Mouse (Mus musculus) urinary bladder, adult 2 months (tissue): ENCODE measurements around the gene Scand1. TPM values are rescaled to one million over a fixed set of nuclear protein-coding genes. Genes with fewer than 3 reads are reported as not detected.
A peak's percentile ranks its signal among the peaks of the same experiment; 100 is the strongest.

Experiments
- DNase-seq: peaks from one replicate; pipeline ENCODE4 v3.0.0; 2022; ENCODE audit warnings: low spot score
- polyA plus RNA-seq: library from polyadenylated mRNA; depleted of rRNA; stranded (reverse); fragments of >200 nt; gene quantifications from 2 replicates; pipeline ENCODE4 v1.2.3, GENCODE M21; 2012; rRNA removed

Gene Scand1
- polyA plus RNA-seq = 71.0 and 72.5 TPM in 2 replicates

DNA sequence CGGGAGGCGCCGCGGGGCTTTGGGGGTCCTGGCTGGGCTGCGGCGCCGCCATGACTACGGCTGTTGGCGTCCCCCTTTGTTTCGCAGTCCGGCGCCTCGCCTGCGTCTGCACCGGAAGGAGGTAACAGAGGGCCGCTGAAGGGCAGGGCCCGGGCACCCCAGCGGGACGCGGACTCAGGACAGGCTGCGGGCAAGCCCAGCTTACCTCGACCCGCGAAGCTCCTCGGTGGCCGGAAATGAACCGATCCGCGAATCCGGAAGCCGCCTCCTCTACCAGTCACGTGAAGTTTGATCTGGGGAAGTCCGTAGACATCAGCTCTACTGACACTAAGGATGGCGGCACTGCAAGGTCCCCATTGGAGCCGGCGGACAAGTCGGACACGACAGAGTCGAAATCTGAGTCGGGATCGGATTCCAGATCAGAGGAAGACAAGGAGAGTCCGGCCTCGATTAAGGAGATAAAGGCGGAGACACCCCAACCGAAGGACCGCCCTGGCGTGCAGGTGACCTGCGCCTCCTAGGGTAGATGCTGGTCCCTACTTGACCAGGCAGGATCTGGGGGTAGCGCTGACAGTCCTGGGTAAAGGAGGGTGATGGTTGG is at the start of gene Scand1, which contains the start of gene Cnbd2:
Gene Scand1 (minus strand): TSS at position 408 of the 601 bp plus-strand sequence.
Gene Cnbd2 (plus strand): TSS at position 3 of the 601 bp plus-strand sequence.
- peak; percentile 73 for DNase-seq

DNA sequence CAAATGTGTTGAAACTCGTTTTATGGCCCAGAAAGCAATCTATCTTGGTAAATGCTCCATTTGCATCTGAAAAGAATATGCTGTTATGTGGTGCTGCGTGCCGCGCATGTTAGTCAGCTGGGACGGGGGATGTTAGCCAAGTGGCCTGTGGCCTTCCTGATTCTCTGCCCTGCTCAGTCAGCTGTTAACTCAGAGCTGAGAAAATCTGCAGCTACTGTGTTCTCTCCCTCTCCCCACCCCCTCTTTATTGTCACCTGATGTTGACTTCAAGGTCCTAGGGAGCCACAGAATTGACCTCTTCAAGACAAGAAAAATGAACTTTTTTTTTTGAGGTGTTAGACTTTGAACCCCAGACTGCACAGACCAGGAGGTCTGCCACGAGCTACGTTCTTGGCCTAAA is 43.5 kb upstream of the Scand1 start:
- no peak for DNase-seq

DNA sequence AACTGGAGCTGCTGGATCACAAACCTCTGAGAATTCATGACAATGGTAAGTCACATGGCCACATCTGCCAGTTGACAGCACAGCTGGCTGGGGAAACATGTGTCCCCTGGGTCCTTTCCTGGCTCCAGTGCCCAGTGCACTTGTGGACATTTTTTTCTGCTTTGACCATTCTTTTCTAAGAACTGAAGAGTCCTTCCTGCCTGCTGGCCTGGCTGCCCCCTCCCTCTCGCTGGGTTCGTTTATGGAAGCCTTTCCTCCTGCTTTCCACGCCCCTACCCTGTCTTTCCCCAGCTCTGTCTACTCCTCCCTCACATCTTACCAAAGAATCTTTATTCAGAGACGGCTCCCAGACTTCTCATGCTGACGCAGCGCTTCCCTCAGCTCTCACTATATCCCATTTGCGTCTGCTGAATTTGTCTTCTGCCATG is 40.8 kb upstream of the Scand1 start:
- no peak for DNase-seq

DNA sequence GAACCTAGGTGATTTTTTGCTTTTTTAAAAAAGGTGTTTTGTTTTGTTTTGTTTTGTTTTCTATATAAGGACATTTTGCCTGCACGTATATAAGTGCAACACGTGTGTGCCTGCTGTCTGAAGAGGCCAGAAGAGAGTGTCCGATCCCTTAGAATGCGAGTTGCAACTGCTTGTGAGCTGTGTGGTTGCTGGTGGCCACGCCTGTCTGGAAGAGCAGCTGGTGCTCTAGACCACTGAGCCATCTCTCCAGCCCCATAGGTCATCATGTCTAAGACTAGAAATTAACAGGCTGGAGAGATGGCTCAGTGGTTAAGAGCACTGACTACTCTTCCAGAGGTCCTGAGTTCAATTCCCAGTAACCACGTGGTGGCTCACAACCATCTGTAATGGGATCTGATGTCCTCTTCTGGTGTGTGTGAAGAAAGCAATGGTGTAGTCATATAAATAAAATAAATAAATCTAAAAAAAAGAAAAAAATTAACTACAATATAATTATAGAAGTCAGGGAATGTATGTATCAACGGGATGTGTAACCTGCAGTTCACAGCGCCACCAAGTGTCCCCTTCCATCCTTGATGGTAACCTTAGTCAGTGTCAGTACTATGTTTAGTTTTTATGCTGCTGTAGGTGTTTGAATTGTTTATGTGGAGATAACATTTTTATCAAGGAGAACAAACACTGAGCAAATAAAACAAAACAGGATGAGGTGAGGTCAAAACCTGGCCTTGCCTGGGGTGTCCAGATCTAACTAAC is 40.1 kb upstream of the Scand1 start:
- DNase-seq = no peak

DNA sequence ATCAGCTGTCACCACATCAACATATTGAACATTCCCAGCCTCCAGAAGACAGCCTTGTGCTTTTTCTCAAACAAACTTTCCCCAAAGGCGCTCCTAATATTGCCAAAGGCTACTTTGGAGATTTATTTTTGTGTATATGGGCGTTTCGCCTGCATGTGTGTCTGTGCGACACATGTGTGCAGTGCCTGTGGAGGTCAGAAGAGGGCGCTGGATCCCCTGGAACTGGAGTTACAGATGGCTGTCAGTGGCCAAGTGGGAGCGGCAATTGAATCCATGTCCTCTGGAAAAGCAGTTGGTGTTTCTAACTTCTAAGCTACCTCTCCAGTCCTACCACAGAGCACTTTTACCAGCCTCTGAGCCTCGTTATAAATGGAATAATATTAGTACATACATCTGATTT is 38.7 kb upstream of the Scand1 start:
- no peak for DNase-seq

DNA sequence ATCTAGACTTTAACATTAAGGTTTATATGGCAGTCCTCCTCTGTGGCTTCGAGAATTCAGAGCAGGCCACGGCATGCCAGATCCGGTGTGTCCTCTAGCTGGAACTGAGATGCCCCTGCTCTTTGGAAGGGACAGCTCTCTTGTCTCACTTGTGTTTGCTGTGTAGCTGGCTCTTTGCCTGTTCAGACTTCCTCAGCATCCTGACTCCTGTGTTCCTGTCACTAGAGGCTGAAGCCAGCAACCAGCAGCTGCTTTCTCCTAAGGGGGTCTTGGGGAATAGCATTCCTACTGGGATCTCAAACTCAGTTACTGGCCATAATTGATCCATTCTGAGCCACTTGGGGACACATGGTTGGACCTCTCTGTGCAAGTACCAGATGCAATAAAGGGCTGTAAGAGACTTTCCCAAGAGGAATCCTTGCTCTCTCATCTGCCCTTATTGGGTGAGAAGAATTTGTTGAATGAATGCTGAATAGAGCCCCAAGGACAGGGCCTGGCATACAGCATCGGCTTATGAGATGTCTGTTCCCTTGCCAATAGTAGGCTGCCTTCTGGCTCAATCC is 36.9 kb upstream of the Scand1 start:
- DNase-seq = no peak

DNA sequence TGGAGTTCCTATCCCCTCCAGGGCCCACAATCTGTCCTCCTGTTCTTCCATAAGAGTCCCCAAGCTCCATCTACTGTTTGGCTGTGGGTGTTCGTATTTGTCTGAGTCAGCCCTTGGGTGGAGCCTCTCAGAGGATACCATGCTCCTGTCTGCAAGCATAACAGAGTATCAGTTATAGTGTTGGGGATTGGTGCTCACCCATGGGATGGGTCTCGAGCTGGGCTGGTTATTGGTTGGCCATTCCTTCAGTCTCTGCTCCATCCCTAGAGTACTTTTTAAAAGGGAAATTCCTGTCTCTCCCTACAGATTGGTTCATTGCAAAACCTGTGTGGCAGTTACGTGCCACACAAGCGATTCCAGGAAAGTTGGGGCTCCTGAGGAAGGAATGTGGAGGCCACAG is 36.3 kb upstream of the Scand1 start:
- no peak for DNase-seq

DNA sequence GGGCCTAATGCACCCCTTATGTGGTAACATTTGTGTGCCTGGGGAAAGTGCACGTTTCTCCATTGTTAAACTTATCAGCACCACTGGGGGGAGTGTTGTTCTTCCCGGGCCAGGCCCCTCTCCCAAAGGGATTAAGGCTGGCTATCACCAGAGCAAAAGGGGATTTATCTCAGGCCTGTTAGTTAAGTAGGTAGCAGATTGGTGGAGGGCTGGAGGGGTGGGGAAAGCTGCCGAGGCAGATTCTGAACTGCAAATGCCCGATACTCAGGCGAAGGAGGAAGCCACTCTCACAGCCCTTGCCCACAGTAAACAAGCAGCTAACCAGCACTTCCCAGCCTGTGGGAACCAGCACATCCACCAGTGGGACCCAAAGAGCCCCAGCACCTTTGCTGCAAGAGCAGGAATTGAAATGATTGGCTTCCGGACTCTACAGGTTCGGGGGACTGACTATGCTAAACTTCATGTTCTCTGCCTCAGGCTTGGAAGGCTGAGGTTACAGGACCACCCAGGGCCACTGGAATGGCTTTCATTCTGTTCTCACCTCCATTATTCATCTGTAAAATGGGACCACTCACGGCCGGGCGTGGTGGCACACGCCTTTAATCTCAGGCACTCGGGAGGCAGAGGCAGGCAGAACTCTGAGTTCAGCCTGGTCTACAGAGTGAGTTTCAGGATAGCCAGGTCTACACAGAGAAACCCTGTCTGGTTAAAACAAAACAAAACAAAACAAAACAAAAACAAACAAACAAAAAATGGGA is 32.5 kb upstream of the Scand1 start:
- no peak for DNase-seq

DNA sequence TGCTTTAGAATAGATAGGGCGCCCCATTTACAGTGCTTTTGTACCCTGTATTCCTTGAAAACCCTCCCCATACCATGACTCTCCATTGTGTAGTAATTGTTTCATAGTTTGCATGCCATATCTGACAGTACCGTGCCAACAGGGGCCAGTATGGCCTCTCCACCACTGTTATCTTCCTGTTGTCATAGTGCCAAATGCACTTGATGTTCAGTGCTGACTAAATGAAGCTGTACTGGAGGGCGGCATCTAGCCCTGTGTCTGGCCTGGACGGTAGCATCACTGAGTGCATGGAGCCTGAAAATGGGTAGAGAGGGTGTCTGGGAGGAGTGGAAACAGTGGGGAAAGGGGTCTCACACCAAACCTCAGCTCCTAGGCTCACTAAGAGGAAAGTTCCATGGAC is 27.6 kb upstream of the Scand1 start:
- DNase-seq = no peak

DNA sequence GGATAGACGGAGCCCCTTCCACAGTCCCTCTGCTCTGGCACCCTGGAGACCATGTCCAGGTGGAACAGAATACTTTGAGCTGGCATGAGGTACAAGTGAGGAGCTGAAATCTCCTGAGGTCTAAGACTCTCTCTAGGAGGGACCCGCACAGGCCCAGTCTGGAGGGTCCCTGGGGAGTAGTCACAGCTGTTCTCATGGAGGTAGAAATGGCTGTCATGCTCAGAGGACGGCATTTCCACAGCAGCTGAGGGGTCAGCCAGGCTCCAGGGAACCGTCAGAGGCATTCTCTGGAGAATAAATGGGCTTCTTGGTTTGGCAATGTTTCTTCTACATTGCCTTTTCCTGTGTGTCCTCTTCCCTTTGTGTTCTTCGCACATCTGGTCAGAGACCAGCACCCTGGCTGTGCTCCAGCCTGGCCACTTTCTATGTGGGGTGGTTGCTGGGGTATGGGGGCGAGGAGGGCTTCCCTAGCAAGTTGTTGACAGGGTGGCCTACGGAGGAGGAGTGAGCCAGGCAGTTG is 19.0 kb upstream of the Scand1 start:
- no peak for DNase-seq

DNA sequence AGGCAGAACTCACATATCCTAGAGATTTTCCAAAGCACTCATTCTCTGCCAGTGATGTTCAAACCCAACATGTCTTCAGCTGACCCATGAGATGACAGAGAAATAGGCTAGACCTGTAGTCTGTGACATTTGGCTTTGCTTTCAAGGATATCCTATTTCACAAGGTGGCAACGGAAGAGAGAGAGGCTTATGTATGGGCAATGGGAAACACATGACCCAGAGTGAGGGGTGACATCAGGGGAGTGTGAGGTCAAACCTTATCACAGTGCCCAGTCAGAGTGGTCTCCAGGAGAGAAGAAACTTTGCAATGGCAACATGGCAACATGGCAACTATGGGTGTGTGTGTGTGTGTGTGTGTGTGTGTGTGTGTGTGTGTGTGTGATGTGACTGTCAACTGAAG is 18.2 kb upstream of the Scand1 start:
- no peak for DNase-seq

DNA sequence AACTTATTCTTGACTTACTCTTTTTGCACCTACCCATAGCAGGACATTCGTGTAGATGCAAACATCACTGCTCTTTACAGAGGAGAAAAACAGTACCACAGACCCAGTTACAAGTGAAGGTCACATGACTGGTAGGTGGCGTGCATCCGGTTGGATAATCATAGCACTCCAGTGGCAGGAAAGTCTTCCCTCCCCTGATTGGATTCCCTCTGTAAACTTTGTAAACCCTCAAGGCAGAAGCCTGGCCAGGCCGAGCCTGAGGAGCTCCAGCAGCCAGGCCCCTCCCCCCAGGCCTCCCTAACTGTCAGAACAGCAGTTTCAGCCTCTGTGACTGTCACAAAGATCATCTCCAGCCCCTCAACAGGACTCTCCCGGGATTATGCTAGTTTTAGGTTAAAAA is 12.2 kb upstream of the Scand1 start:
- DNase-seq = no peak

DNA sequence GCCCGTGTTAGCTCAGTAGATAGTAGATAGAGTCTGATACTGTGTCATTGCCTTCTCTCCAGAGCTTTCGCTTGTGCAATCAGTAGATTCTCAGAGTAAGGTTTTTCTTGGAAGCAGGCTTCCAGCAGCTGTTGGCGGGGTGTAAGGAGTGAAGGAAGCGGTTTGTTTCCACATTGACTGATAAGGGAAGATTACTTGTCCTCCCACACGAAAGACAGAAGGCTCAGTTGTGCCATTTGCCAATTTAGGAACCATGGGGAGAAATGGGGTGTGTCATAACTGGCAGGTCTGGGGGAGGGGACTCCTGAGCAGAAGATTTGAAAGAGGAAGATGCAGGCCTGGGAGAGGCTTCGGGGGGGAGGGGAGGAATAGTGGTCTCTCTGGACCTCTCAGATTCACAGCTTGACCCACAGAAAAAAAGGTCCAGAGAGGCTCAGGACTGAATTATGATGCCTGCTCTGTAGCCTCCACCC is 11.6 kb upstream of the Scand1 start:
- DNase-seq = no peak

DNA sequence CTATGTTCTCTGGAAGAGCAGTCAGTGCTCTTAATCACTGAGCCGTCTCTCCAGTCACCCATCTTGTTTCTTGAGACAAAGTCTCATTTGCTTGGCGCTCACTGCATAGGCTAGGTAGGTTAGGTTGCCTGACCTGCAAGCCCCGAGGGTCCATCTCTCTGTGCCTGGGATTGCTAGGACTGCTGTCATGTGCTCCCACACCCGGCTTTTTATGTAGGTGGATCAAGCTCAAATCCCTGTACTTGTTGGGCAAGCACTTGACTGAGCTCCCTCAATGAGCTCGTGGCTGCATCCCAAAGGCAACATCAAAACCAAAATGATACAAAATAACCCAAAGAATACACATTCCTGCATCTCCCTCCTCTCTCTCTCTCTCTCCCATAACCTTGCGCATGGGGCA is 9.0 kb upstream of the Scand1 start:
- DNase-seq = no peak

DNA sequence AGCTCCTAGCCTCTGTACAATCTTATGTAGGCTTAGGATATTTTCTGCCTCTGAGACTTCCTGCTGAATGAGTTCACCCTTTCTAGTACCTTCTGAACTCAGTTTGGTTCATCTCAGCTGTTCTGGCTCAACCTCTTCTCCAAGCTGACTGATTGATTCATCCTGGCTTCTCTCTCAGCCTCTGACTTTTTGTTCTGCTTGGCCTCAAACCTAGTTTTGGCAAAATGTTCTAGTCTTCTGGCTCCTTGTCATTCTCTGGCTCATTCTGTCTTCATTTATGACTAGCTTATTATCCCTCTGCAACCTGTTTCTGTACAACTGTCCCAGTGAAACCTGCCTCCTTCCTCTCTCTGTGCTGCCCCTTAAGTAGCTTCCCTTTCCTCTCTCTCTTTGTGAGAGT is 6.0 kb upstream of the Scand1 start:
- no peak for DNase-seq

DNA sequence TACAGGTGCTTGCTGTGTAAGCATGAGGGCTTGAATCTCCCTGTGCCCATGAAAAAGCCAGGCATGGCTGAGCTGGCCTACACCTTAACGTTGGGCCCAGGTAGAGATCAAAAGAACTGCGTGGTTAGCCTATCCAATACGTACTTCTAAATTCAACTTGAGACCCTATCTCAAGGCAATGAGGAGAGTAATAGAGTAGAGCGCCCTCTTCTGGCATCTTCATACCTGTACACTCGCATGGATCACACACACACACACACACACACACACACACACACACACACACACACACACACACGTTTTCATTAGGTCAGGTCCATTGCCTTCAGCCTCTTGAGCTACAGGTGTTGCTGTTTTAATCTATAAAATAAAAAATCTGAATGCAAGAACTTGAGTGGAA is 2.3 kb upstream of the Scand1 start:
- no peak for DNase-seq

DNA sequence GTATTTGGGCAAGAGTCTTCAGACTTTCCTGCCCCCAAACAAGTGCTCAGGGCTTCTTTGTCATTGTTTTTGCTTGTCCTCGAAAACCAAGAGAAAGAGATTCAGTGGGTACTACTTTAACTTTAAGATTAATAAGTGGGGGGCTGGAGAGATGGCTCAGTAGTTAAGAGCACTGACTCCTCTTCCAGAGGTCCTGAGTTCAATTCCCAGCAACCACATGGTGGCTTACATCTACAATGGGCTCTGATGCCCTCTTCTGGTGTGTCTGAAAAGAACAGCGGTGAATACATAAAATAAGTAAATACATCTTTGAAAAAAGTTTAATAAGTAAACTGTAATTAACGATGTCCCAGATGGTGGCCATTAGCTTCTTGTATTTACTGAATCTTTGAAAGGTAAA is 649 bp upstream of the Scand1 start:
- no peak for DNase-seq

DNA sequence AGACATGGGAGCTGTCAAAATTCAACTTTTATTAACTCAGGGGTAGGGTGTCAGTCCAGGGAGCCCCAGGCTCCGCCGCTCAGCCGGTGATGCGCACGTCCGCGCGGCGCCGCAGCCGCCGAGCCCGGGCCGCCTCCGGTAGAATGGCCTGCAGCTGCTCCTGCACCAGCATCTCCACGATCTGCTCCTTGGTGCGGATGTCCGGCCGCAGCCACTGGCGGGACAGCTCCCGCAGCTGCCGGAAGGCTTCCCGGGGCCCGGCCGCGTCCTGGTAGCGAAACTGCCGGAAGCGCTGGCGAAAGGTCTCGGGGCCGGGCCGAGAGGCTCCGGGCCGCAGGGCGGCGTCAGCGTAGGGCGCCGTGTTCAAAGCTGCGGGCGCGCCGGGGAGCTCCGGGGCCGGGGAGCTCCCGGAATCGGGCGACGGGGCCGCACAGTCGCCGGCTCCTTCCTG is 638 bp downstream of the Scand1 start:
- DNase-seq = peak; percentile 70

DNA sequence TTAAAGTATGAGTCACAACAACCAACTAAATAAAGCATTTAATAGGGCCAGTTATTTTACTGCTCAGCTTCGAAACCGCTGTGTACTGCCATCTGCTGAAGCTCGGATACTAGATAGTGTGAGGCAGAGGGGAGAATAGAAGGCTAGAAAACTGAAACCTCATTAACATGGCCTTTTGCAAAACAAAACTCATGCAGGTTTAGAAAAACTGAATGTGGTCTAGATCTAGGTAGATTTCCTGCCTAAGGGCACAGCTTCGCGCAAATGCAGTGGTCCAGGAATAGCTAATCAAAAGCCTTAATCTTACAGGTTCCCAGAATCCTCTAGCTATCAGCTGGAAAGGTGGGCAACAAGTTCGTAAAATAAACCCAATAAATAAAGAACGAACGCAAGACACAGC is 1.1 kb downstream of the Scand1 start:
- no peak for DNase-seq

DNA sequence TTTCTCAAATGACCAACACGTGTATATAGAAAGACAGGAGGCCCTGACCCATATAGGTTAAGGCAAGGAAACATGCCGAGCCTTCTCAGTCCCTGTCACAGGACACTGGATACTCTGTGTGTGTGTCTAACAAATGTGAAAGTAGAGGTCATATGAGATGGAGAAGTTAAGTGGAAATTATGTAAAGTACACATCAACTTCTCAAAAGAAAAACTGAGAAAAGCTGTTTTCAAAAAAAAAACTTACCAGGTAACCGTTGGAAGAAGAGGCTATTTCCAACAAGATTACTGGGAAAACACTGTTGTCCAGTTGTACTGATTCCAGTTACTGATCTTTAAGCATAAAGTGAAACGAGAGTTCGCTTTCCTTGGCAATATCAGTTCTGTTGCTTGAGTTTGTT is 1.6 kb downstream of the Scand1 start:
- DNase-seq = no peak

DNA sequence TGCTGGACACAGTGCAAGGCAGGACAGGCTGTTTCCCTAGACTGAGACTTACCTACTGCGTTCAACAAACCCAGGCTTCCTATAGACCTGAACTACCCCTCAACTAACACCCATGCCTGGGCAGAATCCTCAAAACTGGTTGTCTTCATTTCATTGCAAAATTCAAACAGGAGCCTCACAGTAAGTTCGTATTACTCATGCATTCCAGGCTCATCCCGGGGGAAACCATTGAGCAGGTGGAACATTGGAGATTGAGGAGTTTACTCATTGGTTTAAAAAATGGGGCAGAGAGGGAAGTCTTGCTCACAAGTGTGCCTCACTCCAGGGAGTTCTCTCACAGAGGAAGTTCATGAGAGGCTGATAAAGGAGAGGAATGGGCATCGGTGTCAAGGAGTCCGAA is 2.0 kb downstream of the Scand1 start:
- DNase-seq = no peak

DNA sequence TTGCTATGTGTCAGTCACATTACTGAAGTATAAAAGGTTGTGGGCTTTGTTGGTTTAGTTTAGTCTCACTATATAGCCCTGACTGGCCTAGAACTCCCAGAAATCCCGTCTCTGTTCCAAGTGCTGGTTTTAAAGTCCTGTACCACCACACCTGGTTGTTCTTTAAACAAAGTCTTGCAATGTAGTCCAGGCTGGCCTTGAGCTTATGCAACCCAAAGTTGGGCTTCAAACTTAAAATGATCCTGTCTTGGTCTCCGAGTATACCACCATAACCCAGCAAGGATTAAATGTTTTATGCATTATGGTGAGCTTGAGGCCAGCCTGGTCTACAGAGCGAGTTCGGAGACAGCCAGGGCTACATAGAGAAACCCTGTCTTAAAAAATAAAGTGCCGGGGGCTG is 2.6 kb downstream of the Scand1 start:
- DNase-seq = no peak
